Mouse (Mus musculus) heart, embryonic 11.5 days (tissue): Measurements from ENCODE around the gene Tlnrd1. TPM values are rescaled to one million over a fixed set of nuclear protein-coding genes. Genes with fewer than 3 reads are reported as not detected.
"Not testable (repeated sequence)": the region's sequence is repeated elsewhere in the genome, so short reads cannot be mapped to it uniquely, and the experiment has no call there.

ENCODE experiments used
- ATAC-seq: fragments of 200-750 bp; cut with Nextera tagmentation; replicated peaks from 2 replicates; pipeline ENCODE4 v1.8.0; 2017; ENCODE audit warnings: moderate library complexity; ENCODE audit not compliant: insufficient number of reproducible peaks, low FRiP score, low TSS enrichment
- H3K27ac ChIP-seq: fragments of 300-500 bp; sonication (generic); 2 replicates; pipeline ENCODE4 v1.5.1; 2014; ENCODE audit warnings: mild to moderate bottlenecking, low read depth, low read length
- H3K27me3 ChIP-seq: fragments of 300-500 bp; sonication (generic); 2 replicates; pipeline ENCODE4 v1.6.1; 2014; ENCODE audit warnings: mild to moderate bottlenecking, low read length, mixed read lengths; ENCODE audit not compliant: control insufficient read depth, insufficient read depth
- H3K36me3 ChIP-seq: fragments of 300-500 bp; sonication (generic); 2 replicates; pipeline ENCODE4 v1.6.1; 2014; ENCODE audit warnings: mild to moderate bottlenecking, low read length, moderate library complexity, mixed read lengths; ENCODE audit not compliant: control insufficient read depth, insufficient read depth
- H3K4me1 ChIP-seq: fragments of 300-500 bp; sonication (generic); 2 replicates; pipeline ENCODE4 v1.6.1; 2014; ENCODE audit warnings: low read length; ENCODE audit not compliant: control insufficient read depth, insufficient read depth
- H3K4me2 ChIP-seq: fragments of 300-500 bp; sonication (generic); 2 replicates; pipeline ENCODE4 v1.6.1; 2014; ENCODE audit warnings: mild to moderate bottlenecking, moderate library complexity
- H3K4me3 ChIP-seq: fragments of 300-500 bp; sonication (generic); 2 replicates; pipeline ENCODE4 v1.5.1; 2014; ENCODE audit warnings: low read depth, low read length
- H3K9ac ChIP-seq: fragments of 300-500 bp; sonication (generic); 2 replicates; pipeline ENCODE4 v1.6.1; 2014; ENCODE audit warnings: mild to moderate bottlenecking, low read depth, low read length, moderate library complexity
- H3K9me3 ChIP-seq: fragments of 300-500 bp; sonication (generic); replicated peaks from 2 replicates; pipeline ENCODE4 v1.6.1; 2016; ENCODE audit warnings: low read length; ENCODE audit not compliant: control insufficient read depth
- WGBS: fragments of 180-500 bp; shearing (Covaris S2); extraction: QIAGEN DNeasy Blood & Tissue Kit; methylation state at CpG from one replicate; pipeline ENCODE4 v1.1.7; 2014; ENCODE audit not compliant: insufficient replicate concordance; 5-methylcytosine and 5-hydroxymethylcytosine counted together
- polyA plus RNA-seq: library from polyadenylated mRNA; unstranded; fragments of >200 nt; fragmentation: Nextera tagmentation; extraction: Ambion mirVana; gene quantifications from 2 replicates; pipeline ENCODE4 v1.2.1, GENCODE M21; 2014

The Tlnrd1 gene
- polyA plus RNA-seq, 1 experiment from 2014 or later = 13.9 TPM

DNA sequence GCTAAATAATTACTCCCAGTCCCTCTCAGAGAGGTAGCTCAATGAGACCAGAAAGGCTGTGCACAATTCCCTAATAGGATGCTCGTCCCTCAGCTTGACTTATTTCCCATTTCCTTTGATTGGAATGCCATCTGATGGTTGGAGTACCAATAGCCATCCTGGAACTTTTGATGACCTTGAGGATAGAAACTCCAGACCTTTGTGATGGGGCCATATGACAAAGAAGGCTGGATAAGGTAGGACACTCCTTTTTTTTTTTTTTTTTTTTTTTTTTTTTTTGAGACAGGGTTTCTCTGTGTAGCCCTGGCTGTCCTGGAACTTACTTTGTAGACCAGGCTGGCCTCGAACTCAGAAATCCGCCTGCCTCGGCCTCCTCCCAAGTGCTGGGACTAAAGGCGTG, 5.8 kb upstream of the Tlnrd1 start:
- not testable (repeated sequence) for ATAC-seq, H3K36me3 ChIP-seq

DNA sequence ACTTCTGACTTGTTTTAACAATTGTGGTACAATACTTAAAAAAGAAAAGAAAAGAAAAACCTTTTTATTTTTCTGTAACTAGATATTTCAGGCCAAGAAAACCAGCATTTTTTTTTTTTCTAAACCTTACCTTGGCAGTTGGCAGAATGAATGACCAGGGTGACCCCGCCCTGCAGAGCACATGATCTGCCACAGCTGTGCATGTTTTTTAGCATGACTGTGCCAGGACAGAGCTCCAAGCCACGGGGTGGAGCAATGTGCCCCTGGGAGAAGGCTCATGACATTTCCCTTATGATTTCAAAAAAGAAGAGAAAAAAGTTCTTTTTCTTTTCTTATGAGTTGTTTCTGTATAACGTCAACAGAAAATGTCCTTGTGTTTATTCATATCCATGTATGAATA, 5.3 kb upstream of the Tlnrd1 start:
- ATAC-seq = no peak
- H3K27me3 ChIP-seq = no peaks in the 10 kb centered on the region
- no peaks in the 10 kb centered on the region for H3K9me3 ChIP-seq
- no peak overlapping the region for H3K27ac ChIP-seq
- no peak overlapping the region for H3K9ac ChIP-seq
- peaks cover 15% of the 10 kb centered on the region for H3K4me1 ChIP-seq
- H3K4me2 ChIP-seq = no peak overlapping the region
- WGBS = 77% methylated on average over 3 of the region's 3 CpGs
- H3K4me3 ChIP-seq = no peak overlapping the region
- H3K36me3 ChIP-seq = no peaks in the 10 kb centered on the region

More for the DNA sequence above, 5.8 kb upstream of the Tlnrd1 start:
- peaks cover 16% of the 10 kb centered on the region for H3K4me1 ChIP-seq
- H3K9ac ChIP-seq, H3K9me3 ChIP-seq, H3K4me2 ChIP-seq, H3K27me3 ChIP-seq, H3K4me3 ChIP-seq, H3K27ac ChIP-seq: not testable (repeated sequence)
- WGBS = 84% methylated on average over 5 of the region's 5 CpGs

DNA sequence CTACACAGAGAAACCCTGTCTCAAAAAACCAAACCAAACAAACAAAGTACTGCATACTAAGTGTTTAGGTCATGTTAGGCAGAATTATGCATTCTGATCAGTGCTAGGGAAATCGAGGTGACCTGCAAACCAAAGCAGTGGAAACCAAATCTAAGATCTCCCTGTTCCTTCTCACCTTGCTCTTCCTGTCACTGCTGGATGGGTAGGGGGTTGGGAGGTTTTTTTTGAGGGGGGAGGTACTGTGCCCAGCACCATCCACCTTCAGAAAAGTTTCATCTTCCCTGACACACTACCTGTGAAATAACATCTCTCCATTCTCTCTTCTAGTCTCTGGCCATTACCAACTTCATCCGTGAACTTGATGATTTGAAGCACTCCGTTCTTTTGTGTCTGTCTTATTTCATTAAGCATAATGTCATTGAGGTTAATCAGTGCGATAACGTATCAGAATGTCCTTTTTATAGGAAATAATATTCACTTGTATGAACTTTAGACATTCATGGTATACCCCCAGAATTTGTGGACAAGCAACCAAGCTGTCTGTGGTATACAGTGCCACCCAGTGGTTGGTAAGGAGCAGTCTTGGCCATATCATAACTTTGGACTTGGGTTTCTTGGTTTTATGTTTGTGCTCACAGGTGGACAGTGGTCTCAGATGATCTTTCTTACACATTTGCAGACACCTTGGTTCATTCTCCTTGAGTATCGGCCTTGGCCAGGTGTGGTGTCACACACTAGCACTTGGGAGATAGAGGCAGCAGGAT, 2.4 kb upstream of the Tlnrd1 start:
- Histone ChIP-seq H3K36me3 (no peaks in the 10 kb centered on the region), H3K27me3 (no peaks in the 10 kb centered on the region), H3K27ac (peak overlapping the region; percentile 99), H3K9me3 (no peaks in the 10 kb centered on the region), H3K4me3 (no peak overlapping the region), H3K4me1 (peaks cover 18% of the 10 kb centered on the region), H3K9ac (no peak overlapping the region), H3K4me2 (no peak overlapping the region)
- ATAC-seq = no peak
- 88% methylated on average over 6 of the region's 6 CpGs for WGBS

DNA sequence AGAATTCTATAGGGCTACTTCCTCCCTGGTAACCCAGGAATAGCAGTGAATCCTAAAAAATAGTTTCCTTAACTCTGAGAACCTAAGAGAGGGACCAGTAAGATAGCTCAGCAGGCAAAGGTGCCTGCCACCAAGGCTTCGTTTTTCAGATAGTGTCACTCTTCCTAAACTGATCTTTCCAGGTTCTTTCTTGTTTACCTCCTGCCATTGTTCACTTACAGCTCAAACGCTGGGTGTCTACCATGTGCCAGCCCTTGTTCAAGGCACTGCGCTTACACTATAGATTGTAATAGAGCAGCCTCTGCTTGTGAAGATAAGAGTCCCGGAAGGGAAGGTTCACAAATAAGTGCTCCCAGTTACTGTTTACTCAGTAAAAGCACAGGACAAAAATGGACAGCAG, 1.7 kb upstream of the Tlnrd1 start:
- H3K9ac ChIP-seq = no peak overlapping the region
- whole genome bisulfite sequencing = 64% methylated on average over 4 of the region's 4 CpGs
- H3K27ac ChIP-seq = peak overlapping the region; percentile 99

DNA sequence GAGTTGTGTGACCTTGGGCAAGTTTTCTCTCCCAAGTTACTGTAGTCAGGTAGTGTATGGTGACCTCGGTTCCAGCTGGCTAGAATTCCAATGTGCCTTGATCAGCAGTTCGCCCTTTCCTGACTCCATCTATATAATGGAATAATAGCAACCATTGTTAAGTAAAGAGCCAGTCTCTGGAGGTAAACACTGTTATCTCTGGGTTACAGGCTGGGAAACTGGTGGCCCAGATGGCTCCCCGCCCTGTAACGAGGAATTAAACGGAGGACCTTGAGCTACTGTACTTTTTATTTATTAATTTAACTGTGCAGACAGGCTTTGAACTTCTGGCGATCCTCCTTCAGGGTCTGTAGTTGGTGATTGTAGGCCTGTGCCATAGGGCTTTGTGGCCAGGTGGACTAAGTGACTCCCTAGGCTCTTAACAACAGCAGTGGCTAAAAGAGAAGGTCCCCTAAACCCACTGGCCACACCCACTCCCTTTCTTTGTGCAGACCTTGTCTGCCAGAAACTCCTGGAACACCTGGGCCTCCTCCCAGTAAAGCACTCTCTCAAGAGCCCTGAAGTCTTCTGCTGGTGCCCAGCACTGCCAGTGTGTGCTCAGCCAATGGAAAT, 922 bp upstream of the Tlnrd1 start:
- peak overlapping the region; percentile 99 for H3K27ac ChIP-seq
- 0 out of 2 replicates have a peak, but pooled peaks have one; percentile 24 for ATAC-seq
- H3K27me3 ChIP-seq = no peaks in the 10 kb centered on the region
- H3K4me1 ChIP-seq = peaks cover 24% of the 10 kb centered on the region
- peak overlapping the region; percentile 92 for H3K4me3 ChIP-seq
- peak overlapping the region; percentile 93 for H3K4me2 ChIP-seq
- H3K9me3 ChIP-seq = no peaks in the 10 kb centered on the region
- H3K36me3 ChIP-seq = no peaks in the 10 kb centered on the region
- WGBS = 34% methylated on average over 6 of the region's 6 CpGs
- peak overlapping the region; percentile 97 for H3K9ac ChIP-seq

More for the DNA sequence above, 1.7 kb upstream of the Tlnrd1 start:
- H3K9me3 ChIP-seq = no peaks in the 10 kb centered on the region
- H3K36me3 ChIP-seq = no peaks in the 10 kb centered on the region
- ATAC-seq = 0 out of 2 replicates have a peak, but pooled peaks have one; percentile 11
- H3K4me3 ChIP-seq = no peak overlapping the region
- no peaks in the 10 kb centered on the region for H3K27me3 ChIP-seq
- H3K4me2 ChIP-seq = peak overlapping the region; percentile 93; the same call in 1 of the 2 replicates
- H3K4me1 ChIP-seq = peaks cover 21% of the 10 kb centered on the region

DNA sequence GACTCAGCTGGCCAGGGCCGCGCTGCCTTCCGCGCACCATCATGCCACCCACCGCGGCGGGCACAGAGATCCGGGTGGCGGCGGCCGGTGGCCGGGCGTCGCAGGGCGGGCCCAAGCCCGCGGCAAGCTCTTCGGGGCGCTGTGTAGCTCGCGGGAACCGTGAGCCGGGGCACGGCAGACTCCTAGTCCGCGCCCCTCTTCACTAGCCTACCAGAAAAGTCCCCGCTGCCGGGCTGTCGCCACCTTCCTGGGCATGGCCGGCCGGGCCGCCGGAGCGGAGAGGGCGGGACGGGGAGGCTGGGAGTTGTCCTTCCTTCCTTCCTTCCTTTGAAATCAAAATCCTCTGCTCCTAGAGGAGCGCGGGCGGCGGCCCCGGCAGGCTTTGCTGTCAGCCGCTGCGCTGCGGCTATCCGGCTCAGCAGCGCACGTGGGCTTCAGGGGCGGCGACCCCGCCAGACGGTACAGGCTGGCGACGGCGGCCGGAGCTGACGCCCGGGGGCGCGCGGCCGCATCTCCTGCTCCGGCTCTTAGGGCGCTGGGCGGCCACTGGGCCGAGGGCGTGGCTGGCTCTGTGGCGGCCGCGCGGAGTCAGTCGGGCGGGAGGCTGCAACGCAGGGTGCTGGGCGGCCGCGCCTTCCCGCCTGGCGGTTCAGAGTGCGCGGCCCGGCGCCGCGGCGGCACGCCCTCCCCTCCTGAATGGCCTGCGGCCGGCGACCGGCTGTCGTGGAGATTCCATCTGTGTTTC, 657 bp downstream of the Tlnrd1 start:
- Histone ChIP-seq H3K9ac (peak overlapping the region; percentile 97), H3K4me1 (peaks cover 29% of the 10 kb centered on the region), H3K4me3 (peak overlapping the region; percentile 92), H3K4me2 (peak overlapping the region; percentile 93), H3K27me3 (no peaks in the 10 kb centered on the region), H3K27ac (peak overlapping the region; percentile 99), H3K9me3 (no peaks in the 10 kb centered on the region), H3K36me3 (no peaks in the 10 kb centered on the region)
- WGBS = under 1% methylated on average over 82 of the region's 91 CpGs
- ATAC-seq = peak; percentile 84

DNA sequence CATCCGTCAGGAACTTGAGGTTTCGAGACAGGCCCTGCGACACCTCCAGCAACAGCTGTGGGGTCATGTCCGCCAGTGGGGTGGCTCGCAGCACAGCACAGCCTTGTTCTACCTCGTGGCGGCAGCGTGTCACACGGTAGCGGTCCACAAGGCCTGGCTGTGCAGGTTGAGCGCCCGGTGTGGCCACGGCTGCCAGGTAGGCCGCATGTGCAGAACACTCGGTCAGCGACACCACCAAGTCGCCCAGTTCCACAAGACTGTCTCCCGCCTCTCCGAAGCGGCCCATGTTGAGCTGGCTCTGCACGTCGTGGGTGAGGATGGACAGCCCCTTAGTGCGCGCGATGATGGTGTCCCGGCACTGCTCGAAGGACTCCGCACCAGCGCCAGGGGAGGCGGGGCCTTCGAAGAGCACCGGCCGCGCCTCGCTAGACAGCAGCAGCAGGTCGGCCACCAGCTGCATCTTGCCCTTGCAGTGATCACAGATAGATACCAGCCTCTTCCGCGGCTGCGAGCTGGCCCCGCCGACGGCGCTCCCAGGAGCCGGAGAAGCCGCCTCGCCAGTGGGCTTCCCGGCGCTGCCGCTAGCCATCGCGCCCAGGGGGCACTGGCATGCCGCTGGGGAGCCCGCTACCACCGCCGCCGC, 1.4 kb downstream of the Tlnrd1 start:
- peaks cover 33% of the 10 kb centered on the region for H3K4me1 ChIP-seq
- no peaks in the 10 kb centered on the region for H3K9me3 ChIP-seq
- ATAC-seq = peak; percentile 32; the same call in 1 of the 2 replicates
- peak overlapping the region; percentile 97 for H3K9ac ChIP-seq
- H3K4me3 ChIP-seq = peak overlapping the region; percentile 92
- H3K27me3 ChIP-seq = no peaks in the 10 kb centered on the region
- WGBS = 17% methylated on average over 55 of the region's 56 CpGs
- no peaks in the 10 kb centered on the region for H3K36me3 ChIP-seq
- peak overlapping the region; percentile 99 for H3K27ac ChIP-seq
- H3K4me2 ChIP-seq = peak overlapping the region; percentile 93

DNA sequence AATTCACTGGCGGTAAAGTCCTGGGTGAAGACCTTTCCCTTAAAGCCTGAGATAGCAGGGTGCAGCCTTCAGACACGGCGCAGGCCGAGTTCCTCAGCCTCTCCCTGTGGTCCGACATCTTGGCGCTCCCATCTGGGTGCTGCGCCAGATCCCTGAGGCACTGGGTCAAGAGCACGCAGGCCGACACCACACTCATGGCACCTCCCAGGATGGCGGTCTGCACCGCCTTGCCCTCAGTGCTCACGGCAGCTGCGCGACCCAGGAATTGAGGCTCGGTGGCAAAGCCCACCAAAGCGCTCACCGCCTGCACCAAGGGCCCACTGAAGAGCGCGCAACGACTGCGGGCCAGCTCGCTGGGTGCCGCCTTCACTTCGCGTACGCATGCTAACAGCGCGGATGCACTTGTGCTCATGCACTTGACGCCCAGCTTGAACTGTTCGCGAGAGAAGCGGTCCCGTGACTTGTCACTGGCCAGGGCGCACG, 1.9 kb downstream of the Tlnrd1 start:
- no peaks in the 10 kb centered on the region for H3K27me3 ChIP-seq
- H3K36me3 ChIP-seq = no peaks in the 10 kb centered on the region
- H3K4me1 ChIP-seq = peaks cover 33% of the 10 kb centered on the region
- ATAC-seq = no peak
- H3K27ac ChIP-seq = no peak overlapping the region
- peak overlapping the region; percentile 92 for H3K4me3 ChIP-seq
- peak overlapping the region; percentile 93 for H3K4me2 ChIP-seq
- no peaks in the 10 kb centered on the region for H3K9me3 ChIP-seq
- peak overlapping the region; percentile 97 for H3K9ac ChIP-seq
- WGBS = 81% methylated on average over 35 of the region's 35 CpGs
